ENCODE assay signal across 8 mouse cellular contexts in genomic region chr2:91327968-91328728, GRCm38 (mm10).
DNase-seq lines count a peak whose midpoint lies in the region; ATAC-seq and TF ChIP-seq lines count a peak whose summit lies in the region.

No protein-coding gene starts in this region.

- no peak for TF ChIP-seq CTCF in heart, adult 2 months (IDR thresholded peaks at IDR 0.05)

- intact Hi-C loops in heart, adult 2 months (cut with DNase I): no loop called here

- 72% methylated on average over 12 of the region's 12 CpGs for WGBS in heart, adult 2 months
- 26% methylated on average over 12 of the region's 12 CpGs for WGBS in hindbrain, embryonic 16.5 days

- H3K4me3 ChIP-seq in heart, adult 2 months: no peak overlapping the region
- no peak overlapping the region for H3K4me3 ChIP-seq in hindbrain, embryonic 16.5 days (ENCODE audit: low read length)

- no peak overlapping the region for H3K9ac ChIP-seq in heart, adult 2 months (ENCODE audit: low read depth, low read length)
- H3K9ac ChIP-seq in hindbrain, embryonic 16.5 days (ENCODE audit: low read depth, low read length): 0 out of 2 replicates have a peak overlapping the region, but pooled peaks have one; percentile 36

- H3K27me3 ChIP-seq in heart, adult 2 months (ENCODE audit: control insufficient read depth, insufficient read depth, low read length): no peaks in the 10 kb centered on the region
- H3K27me3 ChIP-seq in hindbrain, embryonic 16.5 days (replicated peaks; ENCODE audit: control insufficient read depth, insufficient read depth, low read length): no peaks in the 10 kb centered on the region

- H3K9me3 ChIP-seq in hindbrain, embryonic 16.5 days (ENCODE audit: control insufficient read depth, low read length): no peaks in the 10 kb centered on the region

- no peak for TF ChIP-seq POLR2A in heart, adult 2 months (IDR thresholded peaks at IDR 0.05; ENCODE audit: insufficient read depth, low read depth, low read length)

- no peaks in the 10 kb centered on the region for H3K36me3 ChIP-seq in heart, adult 2 months (ENCODE audit: control insufficient read depth, insufficient read depth, low read length)
- no peaks in the 10 kb centered on the region for H3K36me3 ChIP-seq in hindbrain, embryonic 16.5 days (ENCODE audit: control insufficient read depth, insufficient read depth, low read length)

- DNase-seq in heart, adult 11 months: peak; percentile 82
- no peak for DNase-seq in heart, adult 2 months
- peak; percentile 37 for DNase-seq in embryo, embryonic 11 days
- peak; percentile 28 for DNase-seq in left cerebral cortex, adult 11 months (ENCODE audit: low spot score)
- DNase-seq in yolk sac, embryonic 10.5 days (ENCODE audit: low spot score): peak; percentile 53
- no peak for DNase-seq in c-Kit-positive CD71-positive TER-119-positive erythroid progenitor cells, embryonic 14.5 days (ENCODE audit: low spot score)
- DNase-seq in thymus, postnatal 25 days: no peak

- H3K4me2 ChIP-seq in hindbrain, embryonic 16.5 days (ENCODE audit: low read length): 0 out of 2 replicates have a peak overlapping the region, but pooled peaks have one; percentile 2

- H3K79me2 ChIP-seq in heart, adult 2 months (replicated peaks; ENCODE audit: control insufficient read depth, insufficient read depth, low read length): no peaks in the 10 kb centered on the region

- no peak overlapping the region for H3K27ac ChIP-seq in heart, adult 2 months
- peak overlapping the region; percentile 76 for H3K27ac ChIP-seq in hindbrain, embryonic 16.5 days (ENCODE audit: low read depth, low read length)

- ATAC-seq in hindbrain, embryonic 16.5 days: peak; percentile 87

- no peak for TF ChIP-seq EP300 in heart, adult 2 months (IDR thresholded peaks at IDR 0.05; ENCODE audit: insufficient read depth, low read depth, low read length)

- H3K4me1 ChIP-seq in heart, adult 2 months (ENCODE audit: control insufficient read depth, insufficient read depth, low read length): peaks cover 9% of the 10 kb centered on the region
- H3K4me1 ChIP-seq in hindbrain, embryonic 16.5 days (ENCODE audit: control insufficient read depth, insufficient read depth, low read depth, low read length): peaks cover 37% of the 10 kb centered on the region

Comparison
In these comparisons a context has a peak if more than half of its experiments do, and no peak if none do; other contexts are left out.
1. DNase-seq: peak in heart, adult 11 months (single experiment), embryo, embryonic 11 days (single experiment), left cerebral cortex, adult 11 months (single experiment) and yolk sac, embryonic 10.5 days (single experiment); none in heart, adult 2 months (0 of 2), c-Kit-positive CD71-positive TER-119-positive erythroid progenitor cells, embryonic 14.5 days (single experiment) and thymus, postnatal 25 days (single experiment).